Mouse (Mus musculus): ENCODE measurements at regions not wholly inside any gene's neighbourhood (a gene's known extent, or its start where the extent isn't known, plus 50 kb on each side); places are given as distances from the start of the nearest gene placed in this dataset.
A peak's percentile ranks its signal among the peaks of the same experiment; 100 is the strongest.

GRCm38 (mm10) chr7:64073781-64074180, 79.9 kb upstream of the Trpm1 start:
- 99% methylated on average over 3 of the region's 3 CpGs for WGBS (ENCODE audit: missing documents)
- Histone ChIP-seq H3K36me3 (ENCODE audit: inconsistent target) (no peaks in the 10 kb centered on the region), H3K79me2 (ENCODE audit: inconsistent target) (no peaks in the 10 kb centered on the region), H3K4me3 (ENCODE audit: inconsistent target) (no peak overlapping the region), H3K27ac (no peak overlapping the region)

DNA sequence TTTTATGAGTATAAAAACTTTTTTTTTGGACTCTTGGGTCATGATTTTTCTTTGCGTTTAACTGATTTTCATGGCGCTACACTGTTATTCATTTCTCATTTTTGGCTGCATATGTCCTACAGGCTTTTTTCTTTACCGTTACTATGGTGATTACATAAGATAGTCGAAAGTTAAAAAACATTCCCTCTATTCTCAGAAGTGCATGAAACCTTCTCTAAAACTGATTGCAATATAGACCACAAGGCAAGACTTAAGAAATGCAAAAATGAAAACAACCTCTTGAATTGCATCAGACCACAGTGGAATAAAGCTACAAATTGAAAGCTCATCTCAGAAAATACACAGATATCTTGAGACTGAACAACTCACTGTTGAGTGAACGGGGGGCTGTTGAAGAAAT, 82.7 kb upstream of the Trpm1 start:
- WGBS (ENCODE audit: missing documents), result 67% methylated on average over 5 of the region's 5 CpGs
- Histone ChIP-seq H3K27ac (no peak overlapping the region), H3K36me3 (ENCODE audit: inconsistent target) (no peaks in the 10 kb centered on the region)

DNA sequence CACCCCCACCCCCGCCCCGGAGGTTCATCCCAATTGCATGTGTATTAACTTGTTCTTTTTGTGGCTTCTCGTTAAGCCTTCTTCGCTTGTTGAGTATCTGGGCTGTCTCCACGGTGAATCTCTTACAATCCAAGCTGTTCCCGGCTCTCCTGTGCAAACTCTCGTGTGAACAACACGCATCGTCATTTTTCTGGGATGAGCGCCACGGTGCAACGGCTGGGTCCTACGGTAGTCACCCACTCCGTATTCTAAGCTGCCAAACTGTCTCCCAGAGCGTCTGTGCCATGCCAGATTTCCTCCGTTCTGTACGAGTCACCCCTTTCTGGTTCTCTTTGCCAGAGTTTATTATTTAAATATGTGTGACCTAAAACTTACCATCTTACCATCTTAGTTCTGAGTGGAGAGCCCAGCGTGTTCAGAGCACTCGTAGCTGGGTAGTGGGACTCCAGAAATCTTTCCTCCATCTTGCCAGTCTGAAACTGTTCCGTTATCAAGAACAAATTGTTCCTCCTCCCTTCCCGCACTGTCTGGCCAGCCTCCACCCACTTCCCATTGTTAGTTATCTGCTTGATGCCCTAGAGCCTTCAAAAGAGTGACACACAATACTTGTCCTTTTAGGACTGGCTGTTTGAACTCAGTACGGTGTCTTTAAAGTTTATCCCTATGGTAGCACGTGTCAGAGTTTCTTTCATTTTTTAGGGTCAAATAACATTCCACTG, 87.9 kb upstream of the Trpm1 start:
- Histone ChIP-seq H3K4me3 (ENCODE audit: inconsistent target) (no peak overlapping the region), H3K27ac (no peak overlapping the region)
- 91% methylated on average over 22 of the region's 23 CpGs for WGBS (ENCODE audit: missing documents)

More for the DNA sequence above, 82.7 kb upstream of the Trpm1 start:
- no peak overlapping the region for H3K4me3 ChIP-seq (ENCODE audit: inconsistent target)
- no peaks in the 10 kb centered on the region for H3K79me2 ChIP-seq (ENCODE audit: inconsistent target)

GRCm38 (mm10) chr7:64064460-64065241, 89.0 kb upstream of the Trpm1 start:
- Histone ChIP-seq H3K36me3 (ENCODE audit: inconsistent target) (no peaks in the 10 kb centered on the region), H3K79me2 (ENCODE audit: inconsistent target) (no peaks in the 10 kb centered on the region), H3K4me3 (ENCODE audit: inconsistent target) (no peak overlapping the region), H3K27ac (no peak overlapping the region)
- 42% methylated on average over 7 of the region's 7 CpGs for WGBS (ENCODE audit: missing documents)

More for the DNA sequence above, 87.9 kb upstream of the Trpm1 start:
- Histone ChIP-seq H3K36me3 (ENCODE audit: inconsistent target) (no peaks in the 10 kb centered on the region), H3K79me2 (ENCODE audit: inconsistent target) (no peaks in the 10 kb centered on the region)

- peak overlapping the region; percentile 71 for H3K27ac ChIP-seq
- 39% methylated on average over 4 of the region's 4 CpGs for WGBS (ENCODE audit: missing documents)
- H3K79me2 ChIP-seq (ENCODE audit: inconsistent target), result no peaks in the 10 kb centered on the region
- no peaks in the 10 kb centered on the region for H3K36me3 ChIP-seq (ENCODE audit: inconsistent target)
- H3K4me3 ChIP-seq (ENCODE audit: inconsistent target), result no peak overlapping the region
Measured at GRCm38 (mm10) chr7:64061170-64061569, 92.5 kb upstream of the Trpm1 start.

GRCm38 (mm10) chr7:64060582-64060981, 93.1 kb upstream of the Trpm1 start:
- no peaks in the 10 kb centered on the region for H3K79me2 ChIP-seq (ENCODE audit: inconsistent target)
- no peak overlapping the region for H3K4me3 ChIP-seq (ENCODE audit: inconsistent target)
- 100% methylated on average over 1 of the region's 1 CpGs for WGBS (ENCODE audit: missing documents)
- H3K36me3 ChIP-seq (ENCODE audit: inconsistent target), result no peaks in the 10 kb centered on the region
- peak overlapping the region; percentile 71 for H3K27ac ChIP-seq

GRCm38 (mm10) chr7:64060051-64060450, 93.6 kb upstream of the Trpm1 start:
- H3K79me2 ChIP-seq (ENCODE audit: inconsistent target), result no peaks in the 10 kb centered on the region
- no peaks in the 10 kb centered on the region for H3K36me3 ChIP-seq (ENCODE audit: inconsistent target)
- H3K27ac ChIP-seq, result no peak overlapping the region
- 20% methylated on average over 1 of the region's 1 CpGs for WGBS (ENCODE audit: missing documents)
- no peak overlapping the region for H3K4me3 ChIP-seq (ENCODE audit: inconsistent target)

DNA sequence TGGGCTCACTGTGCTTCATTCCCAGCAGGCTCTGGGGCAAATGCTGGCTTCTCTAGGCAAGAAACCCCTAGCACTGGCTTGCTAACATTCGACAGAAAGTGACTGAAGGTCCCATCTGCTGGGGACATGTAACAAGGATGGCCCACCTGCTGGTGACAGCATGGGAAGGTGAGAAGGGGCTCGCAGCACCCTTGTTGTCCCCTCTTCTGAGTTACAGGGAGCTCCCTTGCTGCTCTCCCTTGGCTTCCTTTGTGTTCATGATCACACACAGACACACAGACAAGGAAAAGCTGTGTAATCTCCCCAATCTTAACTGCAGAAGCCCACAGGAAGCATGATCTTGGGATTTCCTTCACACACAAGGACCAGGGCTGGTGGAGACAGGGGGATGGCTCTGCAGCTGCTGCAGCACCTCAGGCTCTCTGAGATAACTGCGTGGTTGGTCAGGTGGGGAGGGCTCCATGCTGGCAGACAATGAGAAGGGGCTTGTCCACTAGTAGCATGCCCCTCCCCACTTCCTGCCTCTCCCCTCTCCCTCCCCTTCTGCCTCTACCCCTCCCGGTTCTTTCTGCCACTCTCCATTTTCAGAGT, 95.3 kb upstream of the Trpm1 start:
- no peak overlapping the region for H3K27ac ChIP-seq
- H3K4me3 ChIP-seq (ENCODE audit: inconsistent target), result no peak overlapping the region
- 50% methylated on average over 4 of the region's 4 CpGs for WGBS (ENCODE audit: missing documents)
- H3K79me2 ChIP-seq (ENCODE audit: inconsistent target), result no peaks in the 10 kb centered on the region
- H3K36me3 ChIP-seq (ENCODE audit: inconsistent target), result no peaks in the 10 kb centered on the region

DNA sequence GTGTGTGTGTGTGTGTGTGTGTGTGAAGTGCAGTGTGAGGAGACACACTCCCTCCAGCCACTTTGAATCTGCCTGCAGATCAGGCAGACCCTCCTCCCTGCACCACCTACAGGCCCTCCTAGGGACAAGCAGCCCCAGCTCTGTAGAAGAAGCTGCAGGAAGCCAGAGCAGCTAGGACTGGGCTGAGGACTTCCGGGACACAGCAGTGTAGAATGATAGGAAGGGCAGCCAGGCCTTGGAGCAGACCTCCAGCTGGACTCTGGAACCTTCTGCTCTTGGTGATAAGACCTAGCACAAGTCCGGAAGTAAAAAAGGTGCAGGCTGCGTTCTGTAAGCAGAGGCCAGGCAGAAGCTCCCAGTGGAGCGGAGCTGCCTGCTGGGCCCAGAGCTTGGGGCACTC, 95.8 kb upstream of the Trpm1 start:
- Histone ChIP-seq H3K4me3 (ENCODE audit: inconsistent target) (no peak overlapping the region), H3K27ac (no peak overlapping the region), H3K36me3 (ENCODE audit: inconsistent target) (no peaks in the 10 kb centered on the region), H3K79me2 (ENCODE audit: inconsistent target) (no peaks in the 10 kb centered on the region)
- WGBS (ENCODE audit: missing documents), result 47% methylated on average over 4 of the region's 4 CpGs

- 90% methylated on average over 3 of the region's 3 CpGs for WGBS (ENCODE audit: missing documents)
- H3K36me3 ChIP-seq (ENCODE audit: inconsistent target), result no peaks in the 10 kb centered on the region
- H3K27ac ChIP-seq, result no peak overlapping the region
- no peaks in the 10 kb centered on the region for H3K79me2 ChIP-seq (ENCODE audit: inconsistent target)
- H3K4me3 ChIP-seq (ENCODE audit: inconsistent target), result no peak overlapping the region
Measured at GRCm38 (mm10) chr7:64056498-64056897, 97.1 kb upstream of the Trpm1 start.

- 96% methylated on average over 4 of the region's 4 CpGs for WGBS (ENCODE audit: missing documents)
- H3K79me2 ChIP-seq (ENCODE audit: inconsistent target), result no peaks in the 10 kb centered on the region
- no peak overlapping the region for H3K27ac ChIP-seq
- H3K4me3 ChIP-seq (ENCODE audit: inconsistent target), result no peak overlapping the region
- H3K36me3 ChIP-seq (ENCODE audit: inconsistent target), result no peaks in the 10 kb centered on the region
Measured at GRCm38 (mm10) chr7:64054996-64055395, 98.6 kb upstream of the Trpm1 start.

GRCm38 (mm10) chr7:64053766-64054165, 99.9 kb upstream of the Trpm1 start:
- WGBS (ENCODE audit: missing documents), result 70% methylated on average over 9 of the region's 12 CpGs
- no peak overlapping the region for H3K4me3 ChIP-seq (ENCODE audit: inconsistent target)
- H3K36me3 ChIP-seq (ENCODE audit: inconsistent target), result no peaks in the 10 kb centered on the region
- H3K27ac ChIP-seq, result no peak overlapping the region
- H3K79me2 ChIP-seq (ENCODE audit: inconsistent target), result no peaks in the 10 kb centered on the region

- Histone ChIP-seq H3K79me2 (ENCODE audit: inconsistent target) (no peaks in the 10 kb centered on the region), H3K27ac (no peak overlapping the region), H3K4me3 (ENCODE audit: inconsistent target) (no peak overlapping the region), H3K36me3 (ENCODE audit: inconsistent target) (no peaks in the 10 kb centered on the region)
- 90% methylated on average over 9 of the region's 9 CpGs for WGBS (ENCODE audit: missing documents)
Measured at GRCm38 (mm10) chr7:64052400-64052799, 101.2 kb upstream of the Trpm1 start.

- no peak overlapping the region for H3K27ac ChIP-seq
- no peaks in the 10 kb centered on the region for H3K36me3 ChIP-seq (ENCODE audit: inconsistent target)
- no peaks in the 10 kb centered on the region for H3K79me2 ChIP-seq (ENCODE audit: inconsistent target)
- no peak overlapping the region for H3K4me3 ChIP-seq (ENCODE audit: inconsistent target)
- 39% methylated on average over 3 of the region's 3 CpGs for WGBS (ENCODE audit: missing documents)
Measured at GRCm38 (mm10) chr7:64050826-64051401, 102.7 kb upstream of the Trpm1 start.

DNA sequence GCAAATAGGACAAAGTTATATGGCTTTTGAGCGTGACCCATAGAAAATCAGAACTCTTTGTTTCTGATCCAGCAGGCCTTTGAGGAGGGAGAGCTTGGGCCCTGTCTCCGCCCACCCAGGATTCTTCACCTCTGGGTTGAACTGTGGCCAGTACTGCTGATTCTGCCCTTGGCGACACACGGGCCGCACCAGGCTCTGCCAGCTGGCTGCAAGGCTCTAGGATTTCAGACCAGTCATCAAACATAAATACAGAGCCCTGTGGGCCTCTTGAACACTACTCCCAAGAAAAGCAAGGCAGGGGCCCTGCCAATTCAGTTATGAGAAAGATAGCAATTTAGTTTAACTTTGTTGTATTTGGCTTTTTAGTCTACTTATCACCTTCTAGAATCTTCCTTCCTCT, 103.4 kb upstream of the Trpm1 start:
- Histone ChIP-seq H3K36me3 (ENCODE audit: inconsistent target) (no peaks in the 10 kb centered on the region), H3K4me3 (ENCODE audit: inconsistent target) (no peak overlapping the region), H3K79me2 (ENCODE audit: inconsistent target) (no peaks in the 10 kb centered on the region), H3K27ac (no peak overlapping the region)
- 90% methylated on average over 5 of the region's 5 CpGs for WGBS (ENCODE audit: missing documents)

Data from macrophage (primary cell).